Mouse (Mus musculus) C2C12 (cell line): ENCODE data around the gene Adipor2.

Source experiments
- CEBPB ChIP-seq: IDR thresholded peaks from one replicate; pipeline ENCODE4 v1.6.1; 2011; ENCODE audit warnings: low read depth, mild to moderate bottlenecking, control low read depth, moderate library complexity
- CTCF ChIP-seq: IDR thresholded peaks from one replicate; pipeline ENCODE4 v1.5.1; 2011; ENCODE audit not compliant: control insufficient read depth, insufficient read depth, insufficient read length
- MYOG ChIP-seq: IDR thresholded peaks from one replicate; pipeline ENCODE4 v1.6.1; 2011; ENCODE audit not compliant: control insufficient read depth, insufficient read length; ENCODE audit errors: extremely low read depth

- TF ChIP-seq CTCF (no peak), MYOG (no peak), CEBPB (no peak)
These were observed 42.9 kb upstream of the Adipor2 start for GRCm38 (mm10) chr6:119460391-119460790.
